Mouse (Mus musculus) embryonic facial prominence, embryonic 10.5 days (tissue): ENCODE measurements at regions not wholly inside any gene's neighbourhood (a gene's known extent, or its start where the extent isn't known, plus 50 kb on each side); places are given as distances from the start of the nearest gene placed in this dataset.
A peak's percentile ranks its signal among the peaks of the same experiment; 100 is the strongest.

Source experiments
- DNase-seq: peaks from one replicate; pipeline ENCODE4 v3.0.0-alpha.2; 2017; ENCODE audit warnings: low spot score
- H3K27ac ChIP-seq: fragments of 300-500 bp; sonication (generic); replicated peaks from 2 replicates; pipeline ENCODE4 v1.5.1; 2016; ENCODE audit warnings: mild to moderate bottlenecking
- H3K27me3 ChIP-seq: fragments of 300-500 bp; sonication (generic); replicated peaks from 2 replicates; pipeline ENCODE4 v1.6.1; 2016; ENCODE audit warnings: low read depth, mild to moderate bottlenecking; ENCODE audit not compliant: poor library complexity, severe bottlenecking
- H3K36me3 ChIP-seq: fragments of 300-500 bp; sonication (generic); replicated peaks from 2 replicates; pipeline ENCODE4 v1.6.1; 2016; ENCODE audit warnings: mild to moderate bottlenecking, moderate library complexity
- H3K4me1 ChIP-seq: fragments of 300-500 bp; sonication (generic); 2 replicates; pipeline ENCODE4 v1.6.1; 2016
- H3K4me3 ChIP-seq: fragments of 300-500 bp; sonication (generic); 2 replicates; pipeline ENCODE4 v1.5.1; 2016; ENCODE audit warnings: mild to moderate bottlenecking, moderate library complexity
- H3K9me3 ChIP-seq: fragments of 300-500 bp; sonication (generic); 2 replicates; pipeline ENCODE4 v1.6.1; 2016; ENCODE audit warnings: mild to moderate bottlenecking
- WGBS: fragments of 180-500 bp; shearing (Covaris S2); methylation state at CpG from one replicate; pipeline ENCODE4 v1.1.7; 2016; 5-methylcytosine and 5-hydroxymethylcytosine counted together

DNA sequence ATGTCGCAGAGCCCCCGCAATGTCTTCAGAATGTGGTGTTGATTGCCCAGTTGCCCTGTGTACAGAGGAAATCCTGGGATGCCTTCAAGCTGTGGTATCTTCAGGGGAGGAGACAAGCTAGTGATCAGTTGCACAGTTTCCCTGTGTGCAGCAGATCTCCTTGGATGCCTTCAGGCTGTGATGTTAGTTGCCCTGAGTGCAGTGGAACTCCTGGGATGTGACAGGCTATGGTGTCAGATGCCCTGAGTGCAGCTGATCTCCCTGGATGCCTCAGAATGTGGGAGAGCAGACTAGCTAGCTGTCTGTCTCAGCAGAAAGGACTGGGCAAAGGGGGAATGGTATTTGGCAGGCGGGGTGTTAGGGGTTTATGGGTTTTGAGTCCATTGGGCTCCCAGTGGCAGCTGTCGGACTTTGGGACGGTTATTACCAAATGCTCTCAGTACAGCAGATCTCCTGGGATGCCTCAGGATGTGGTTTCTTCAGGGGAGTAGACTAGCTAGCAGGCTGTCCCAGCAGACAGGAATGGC lies 1110.1 kb upstream of the Nr2f1 start:
- Histone ChIP-seq H3K9me3 (no peaks in the 10 kb centered on the region), H3K27me3 (no peaks in the 10 kb centered on the region), H3K4me3 (no peak overlapping the region), H3K36me3 (no peaks in the 10 kb centered on the region), H3K4me1 (no peaks in the 10 kb centered on the region), H3K27ac (no peak overlapping the region; the same call in 1 of the 2 replicates)
- no peak for DNase-seq
- WGBS: 90% methylated on average over 5 of the region's 5 CpGs

DNA sequence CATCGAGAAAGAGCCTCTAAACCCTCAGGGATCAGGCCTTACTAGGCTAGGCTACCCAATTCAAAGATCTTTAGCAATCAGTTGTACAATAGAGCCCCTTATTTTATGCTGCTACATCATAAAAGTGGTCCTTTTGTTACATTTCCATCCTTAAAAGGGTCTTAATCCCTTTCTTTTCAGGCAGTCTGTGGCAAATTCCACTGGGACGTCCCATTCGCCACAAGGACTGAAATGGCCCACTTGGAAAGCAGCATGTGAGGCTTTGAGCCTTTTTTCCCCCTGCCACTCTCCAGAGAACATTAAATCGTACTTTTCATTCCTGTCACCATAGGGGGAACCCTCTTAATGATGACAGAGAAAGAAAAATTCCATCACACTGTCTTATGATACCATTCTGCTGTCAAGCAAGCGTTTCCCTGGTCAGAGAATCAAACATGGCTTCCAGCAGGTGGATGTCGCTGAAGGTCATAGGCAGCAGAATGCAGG lies 1097.7 kb upstream of the Nr2f1 start:
- 51% methylated on average over 6 of the region's 6 CpGs for WGBS
- Histone ChIP-seq H3K4me3 (no peak overlapping the region), H3K27me3 (no peaks in the 10 kb centered on the region), H3K36me3 (no peaks in the 10 kb centered on the region), H3K27ac (no peak overlapping the region), H3K9me3 (no peaks in the 10 kb centered on the region), H3K4me1 (peaks cover 6% of the 10 kb centered on the region; the same call in 1 of the 2 replicates)
- DNase-seq: no peak

DNA sequence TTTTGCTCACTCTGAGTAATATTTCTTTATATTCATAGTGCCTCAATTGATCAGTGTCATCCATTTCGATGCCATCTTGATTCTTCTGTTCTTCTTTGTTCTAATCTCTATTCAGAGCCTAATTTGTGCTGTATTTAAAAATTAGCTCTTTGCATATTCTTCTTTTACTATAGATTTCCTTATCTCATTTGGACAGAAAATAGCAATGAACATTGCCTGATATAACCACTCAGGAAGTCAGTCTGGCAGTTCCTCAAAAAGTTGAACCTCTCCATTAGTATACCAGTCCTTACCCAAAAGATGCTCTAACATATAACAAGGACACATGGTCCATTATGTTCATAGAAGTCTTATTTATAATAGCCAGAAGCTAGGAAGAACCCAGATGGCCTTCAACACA lies 1088.5 kb upstream of the Nr2f1 start:
- 94% methylated on average over 1 of the region's 1 CpGs for WGBS
- Histone ChIP-seq H3K27me3 (no peaks in the 10 kb centered on the region), H3K27ac (no peak overlapping the region), H3K4me1 (no peaks in the 10 kb centered on the region), H3K4me3 (no peak overlapping the region), H3K36me3 (no peaks in the 10 kb centered on the region), H3K9me3 (no peaks in the 10 kb centered on the region)
- no peak for DNase-seq

- Histone ChIP-seq H3K4me3 (no peak overlapping the region), H3K27ac (no peak overlapping the region), H3K9me3 (no peaks in the 10 kb centered on the region), H3K27me3 (no peaks in the 10 kb centered on the region), H3K36me3 (no peaks in the 10 kb centered on the region), H3K4me1 (no peaks in the 10 kb centered on the region)
- DNase-seq: no peak
- WGBS: 83% methylated on average over 3 of the region's 3 CpGs
These were observed 1086.6 kb upstream of the Nr2f1 start for GRCm38 (mm10) chr13:79286181-79286580.

DNA sequence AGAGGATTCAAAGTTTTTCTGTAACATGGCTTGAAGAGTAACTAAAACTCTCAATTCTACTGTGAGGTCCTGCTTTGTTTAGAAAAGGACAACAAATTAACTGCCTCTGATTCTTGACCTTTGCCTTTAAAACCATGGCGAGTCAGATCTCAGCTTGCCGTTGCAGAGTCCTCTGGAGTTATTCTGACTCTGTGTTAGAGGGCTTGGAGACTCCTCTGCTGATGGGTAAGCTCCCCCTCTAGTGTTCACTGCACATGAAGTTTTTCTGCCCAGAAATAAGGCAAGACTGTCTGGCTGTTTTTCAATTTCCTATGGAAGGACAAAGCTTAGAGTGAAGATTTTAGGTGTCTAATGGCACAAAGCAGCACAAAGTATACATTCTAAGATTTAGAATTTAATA lies 1085.9 kb upstream of the Nr2f1 start:
- DNase-seq: peak; percentile 29
- 4% methylated on average over 2 of the region's 2 CpGs for WGBS
- H3K4me3 ChIP-seq: no peak overlapping the region
- H3K27ac ChIP-seq: no peak overlapping the region
- H3K4me1 ChIP-seq: no peaks in the 10 kb centered on the region
- H3K9me3 ChIP-seq: no peaks in the 10 kb centered on the region
- no peaks in the 10 kb centered on the region for H3K36me3 ChIP-seq
- no peaks in the 10 kb centered on the region for H3K27me3 ChIP-seq

GRCm38 (mm10) chr13:79277714-79278113 lies 1078.2 kb upstream of the Nr2f1 start:
- DNase-seq: no peak
- 57% methylated on average over 6 of the region's 6 CpGs for WGBS
- H3K27ac ChIP-seq: no peak overlapping the region
- no peak overlapping the region for H3K4me3 ChIP-seq
- H3K36me3 ChIP-seq: no peaks in the 10 kb centered on the region
- H3K27me3 ChIP-seq: no peaks in the 10 kb centered on the region
- 0 out of 2 replicates have a peak, but pooled peaks cover 7% of the 10 kb centered on the region for H3K4me1 ChIP-seq
- H3K9me3 ChIP-seq: no peaks in the 10 kb centered on the region

GRCm38 (mm10) chr13:79277313-79277712 lies 1077.8 kb upstream of the Nr2f1 start:
- DNase-seq: no peak
- H3K27me3 ChIP-seq: no peaks in the 10 kb centered on the region
- H3K4me1 ChIP-seq: 0 out of 2 replicates have a peak, but pooled peaks cover 7% of the 10 kb centered on the region
- 74% methylated on average over 7 of the region's 7 CpGs for WGBS
- H3K9me3 ChIP-seq: no peaks in the 10 kb centered on the region
- no peaks in the 10 kb centered on the region for H3K36me3 ChIP-seq
- H3K27ac ChIP-seq: no peak overlapping the region
- H3K4me3 ChIP-seq: no peak overlapping the region

DNA sequence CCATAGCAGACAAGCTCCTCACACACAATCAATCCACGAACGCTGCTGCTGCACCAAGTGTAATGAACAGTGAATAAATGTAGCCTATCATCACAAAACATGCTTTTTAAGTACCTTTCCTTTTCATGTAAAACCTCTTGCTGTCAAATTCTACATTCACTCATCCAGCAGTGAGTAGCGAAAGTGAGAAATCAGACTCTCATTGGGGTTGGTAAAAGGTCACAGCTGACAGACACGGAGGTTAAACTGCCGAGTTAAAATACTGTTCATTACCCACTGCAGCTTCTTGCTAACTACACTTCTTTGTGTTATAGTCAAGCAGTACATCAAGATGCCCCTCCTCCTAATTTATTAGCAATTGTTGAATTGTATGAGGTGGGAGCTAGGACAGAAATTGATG lies 1055.8 kb upstream of the Nr2f1 start:
- WGBS: 60% methylated on average over 5 of the region's 5 CpGs
- DNase-seq: no peak
- no peaks in the 10 kb centered on the region for H3K9me3 ChIP-seq

GRCm38 (mm10) chr13:79252385-79252784 lies 1052.8 kb upstream of the Nr2f1 start:
- Histone ChIP-seq H3K27ac (no peak overlapping the region), H3K9me3 (no peaks in the 10 kb centered on the region), H3K4me3 (no peak overlapping the region), H3K27me3 (no peaks in the 10 kb centered on the region), H3K36me3 (no peaks in the 10 kb centered on the region), H3K4me1 (peaks cover 6% of the 10 kb centered on the region)
- 61% methylated on average over 5 of the region's 5 CpGs for WGBS
- DNase-seq: no peak

More for the DNA sequence above, 1055.8 kb upstream of the Nr2f1 start:
- H3K4me3 ChIP-seq: no peak overlapping the region
- H3K27ac ChIP-seq: no peak overlapping the region
- H3K27me3 ChIP-seq: no peaks in the 10 kb centered on the region
- peaks cover 6% of the 10 kb centered on the region for H3K4me1 ChIP-seq
- H3K36me3 ChIP-seq: no peaks in the 10 kb centered on the region

GRCm38 (mm10) chr13:79251269-79251668 lies 1051.7 kb upstream of the Nr2f1 start:
- Histone ChIP-seq H3K27me3 (no peaks in the 10 kb centered on the region), H3K4me1 (peaks cover 6% of the 10 kb centered on the region), H3K36me3 (no peaks in the 10 kb centered on the region), H3K4me3 (no peak overlapping the region), H3K27ac (no peak overlapping the region), H3K9me3 (no peaks in the 10 kb centered on the region)
- 83% methylated on average over 1 of the region's 1 CpGs for WGBS
- no peak for DNase-seq
